Mouse (Mus musculus) heart, embryonic 13.5 days (tissue): ENCODE data around the gene Map2k6. TPM values are rescaled to one million over a fixed set of nuclear protein-coding genes. Genes with fewer than 3 reads are reported as not detected.
"Not testable (repeated sequence)": the region's sequence is repeated elsewhere in the genome, so short reads cannot be mapped to it uniquely, and the experiment has no call there.

Experiments
- ATAC-seq: fragments of 200-750 bp; cut with Nextera tagmentation; 2 replicates; pipeline ENCODE4 v1.8.0; 2017; ENCODE audit warnings: moderate TSS enrichment; ENCODE audit not compliant: insufficient number of reproducible peaks, low FRiP score, low TSS enrichment; ENCODE audit errors: extremely low read depth
- H3K27ac ChIP-seq: fragments of 300-500 bp; sonication (generic); replicated peaks from 2 replicates; pipeline ENCODE4 v1.5.1; 2015; ENCODE audit warnings: moderate library complexity, mild to moderate bottlenecking, inconsistent platforms
- H3K27me3 ChIP-seq: fragments of 300-500 bp; sonication (generic); replicated peaks from 2 replicates; pipeline ENCODE4 v1.6.1; 2015; ENCODE audit warnings: mild to moderate bottlenecking, inconsistent platforms
- H3K36me3 ChIP-seq: fragments of 300-500 bp; sonication (generic); 2 replicates; pipeline ENCODE4 v1.6.1; 2015; ENCODE audit warnings: mild to moderate bottlenecking, inconsistent platforms
- H3K4me1 ChIP-seq: fragments of 300-500 bp; sonication (generic); 2 replicates; pipeline ENCODE4 v1.6.1; 2015; ENCODE audit warnings: inconsistent platforms
- H3K4me2 ChIP-seq: fragments of 300-500 bp; sonication (generic); 2 replicates; pipeline ENCODE4 v1.6.1; 2015; ENCODE audit warnings: inconsistent platforms, mild to moderate bottlenecking, moderate library complexity
- H3K4me3 ChIP-seq: fragments of 300-500 bp; sonication (generic); 2 replicates; pipeline ENCODE4 v1.5.1; 2015; ENCODE audit warnings: moderate library complexity, mild to moderate bottlenecking, inconsistent platforms
- H3K9ac ChIP-seq: fragments of 300-500 bp; sonication (generic); 2 replicates; pipeline ENCODE4 v1.6.1; 2015; ENCODE audit warnings: inconsistent platforms, mild to moderate bottlenecking, moderate library complexity
- H3K9me3 ChIP-seq: fragments of 300-500 bp; sonication (generic); 2 replicates; pipeline ENCODE4 v1.6.1; 2016; ENCODE audit warnings: inconsistent platforms
- WGBS: fragments of 180-500 bp; shearing (Covaris S2); methylation state at CpG from one replicate; pipeline ENCODE4 v1.1.7; 2015; ENCODE audit warnings: mixed read lengths; 5-methylcytosine and 5-hydroxymethylcytosine counted together
- polyA plus RNA-seq: library from polyadenylated mRNA; unstranded; fragments of >200 nt; fragmentation: Nextera tagmentation; extraction: Ambion mirVana; gene quantifications from 2 replicates; pipeline ENCODE4 v1.2.1, GENCODE M21; 2015

Map2k6 gene
- 13.6 and 14.4 TPM in 2 replicates for polyA plus RNA-seq

DNA sequence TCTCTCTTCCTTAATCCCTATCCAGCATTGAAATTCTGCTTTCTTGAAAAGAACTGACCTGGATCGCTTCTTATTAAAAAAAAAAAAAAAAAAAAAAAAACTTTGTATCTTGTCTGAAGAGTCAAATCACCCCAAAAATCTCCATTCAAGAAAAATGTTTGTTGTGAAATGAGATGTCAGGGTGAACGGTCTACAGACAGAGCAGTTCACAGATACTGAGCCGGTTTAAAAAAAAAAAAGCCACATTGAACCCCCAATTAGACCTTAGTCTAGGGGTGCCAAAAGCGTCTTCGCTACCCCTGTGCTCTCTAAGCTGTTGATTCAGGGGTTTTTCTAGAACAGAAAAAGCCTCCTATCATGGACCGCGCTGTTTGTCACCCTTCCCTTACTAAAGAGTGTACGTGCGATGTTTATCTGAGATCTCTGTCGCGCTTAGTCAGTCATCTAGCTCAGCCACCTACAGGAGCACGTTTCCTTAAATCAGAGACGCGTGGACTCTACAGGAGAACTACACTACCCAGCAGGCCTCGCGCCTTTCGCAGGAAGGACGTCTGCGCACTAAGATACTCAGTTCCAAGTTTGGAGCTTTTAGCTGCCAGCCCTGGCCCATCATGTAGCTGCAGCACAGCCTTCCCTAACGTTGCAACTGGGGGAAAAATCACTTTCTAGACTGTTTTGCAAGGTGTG is at the start of gene Map2k6:
Gene Map2k6 (plus strand): TSS at position 570 of the 687 bp plus-strand sequence.
- Histone ChIP-seq H3K4me1 (peaks cover 41% of the 10 kb centered on the region), H3K4me3 (peak within 1 kb of the TSS; percentile 63), H3K27ac (peak within 1 kb of the TSS; percentile 50; the same call in 1 of the 2 replicates), H3K36me3 (no peaks in the 10 kb centered on the region), H3K9me3 (no peaks in the 10 kb centered on the region), H3K4me2 (peak within 1 kb of the TSS; percentile 73), H3K27me3 (0 out of 2 replicates have a peak, but pooled peaks cover 8% of the 10 kb centered on the region), H3K9ac (peak within 1 kb of the TSS; percentile 76)
- peak; percentile 14; the same call in 1 of the 2 replicates for ATAC-seq
- WGBS, result 7% methylated on average over 20 of the region's 20 CpGs

DNA sequence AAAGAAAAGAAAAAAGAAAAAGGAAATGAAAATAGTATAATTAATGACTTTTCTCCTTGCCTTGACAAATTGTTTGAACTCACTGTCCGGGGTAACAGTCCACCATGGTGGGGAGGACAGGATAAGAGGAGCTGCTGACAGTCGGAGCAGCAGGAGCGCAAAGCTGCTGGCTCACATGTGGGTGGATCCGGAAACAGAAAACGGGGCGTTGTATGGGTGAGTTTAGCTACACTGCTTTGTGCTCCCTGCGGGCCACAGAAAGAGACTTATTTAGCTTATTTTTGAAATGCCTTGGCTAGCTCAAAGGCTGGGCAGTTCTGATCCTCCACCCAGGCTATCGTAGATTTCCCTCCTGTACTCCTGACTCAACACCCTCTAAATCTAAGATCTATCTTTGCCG is 44.7 kb upstream of the Map2k6 start:
- no peaks in the 10 kb centered on the region for H3K27me3 ChIP-seq
- ATAC-seq, result no peak
- H3K27ac ChIP-seq, result no peak overlapping the region
- no peaks in the 10 kb centered on the region for H3K4me1 ChIP-seq
- 68% methylated on average over 9 of the region's 9 CpGs for WGBS
- H3K36me3 ChIP-seq, result no peaks in the 10 kb centered on the region
- H3K4me3 ChIP-seq, result no peak overlapping the region
- no peak overlapping the region for H3K9ac ChIP-seq
- H3K9me3 ChIP-seq, result 0 out of 2 replicates have a peak, but pooled peaks cover under 1% of the 10 kb centered on the region
- H3K4me2 ChIP-seq, result no peak overlapping the region

DNA sequence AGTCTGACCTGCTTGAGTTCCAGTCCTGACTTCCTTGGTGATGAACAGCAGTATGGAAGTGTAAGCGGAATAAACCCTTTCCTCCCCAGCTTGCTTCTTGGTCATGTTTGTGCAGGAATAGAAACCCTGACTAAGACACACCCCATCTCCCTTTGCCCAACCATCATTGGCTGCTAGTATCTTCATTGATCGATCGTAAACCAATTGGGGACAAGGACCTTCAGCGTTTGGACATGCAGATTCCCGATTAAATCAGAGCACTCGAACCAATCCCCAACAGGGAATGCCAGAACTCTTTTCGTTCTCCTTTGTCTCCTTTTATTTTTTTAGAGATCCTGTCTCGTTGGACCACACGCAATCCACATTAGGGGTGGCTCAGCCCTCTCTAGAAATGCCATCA is 43.8 kb upstream of the Map2k6 start:
- not testable (repeated sequence) for H3K27ac ChIP-seq, H3K4me2 ChIP-seq, H3K9ac ChIP-seq, ATAC-seq, H3K27me3 ChIP-seq, H3K9me3 ChIP-seq, H3K36me3 ChIP-seq, H3K4me1 ChIP-seq, H3K4me3 ChIP-seq
- 69% methylated on average over 9 of the region's 9 CpGs for WGBS

DNA sequence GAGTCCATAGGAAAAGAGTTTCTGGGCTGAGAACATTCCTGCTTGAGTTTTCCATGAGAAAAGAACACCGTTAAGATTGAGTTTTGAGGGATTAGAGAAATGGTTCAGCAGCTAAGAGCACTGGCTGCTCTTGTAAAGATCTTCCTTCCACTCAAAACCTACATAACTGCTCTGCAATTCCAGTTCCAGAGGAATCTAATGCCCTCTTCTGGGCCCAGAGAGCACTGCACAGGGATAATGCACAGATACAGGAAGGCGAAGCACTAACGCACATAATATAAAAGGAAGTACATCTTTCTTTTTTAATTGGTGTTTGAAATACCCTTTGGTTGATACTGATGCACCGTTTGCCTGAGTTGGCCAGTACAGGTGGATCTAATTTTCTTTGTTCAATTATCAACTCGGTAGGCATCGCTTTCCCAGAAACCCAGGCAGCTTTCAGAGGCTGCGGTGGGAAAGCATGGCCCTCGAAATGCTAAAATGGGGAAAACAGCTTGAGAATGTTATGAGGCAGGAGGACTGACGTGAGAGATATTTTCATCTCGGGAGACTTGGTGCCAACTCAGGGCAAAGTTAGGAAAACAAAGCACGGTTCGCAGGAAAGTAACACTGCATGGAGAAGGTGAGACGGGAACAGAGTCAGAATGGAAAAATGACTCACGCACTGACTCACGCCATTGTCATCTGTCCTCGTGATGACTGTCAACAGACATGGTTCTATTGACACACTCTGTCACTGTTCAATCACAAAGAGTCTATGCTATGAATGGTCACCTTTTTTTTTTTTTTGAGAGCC is 41.0 kb upstream of the Map2k6 start:
- Histone ChIP-seq H3K36me3 (no peaks in the 10 kb centered on the region), H3K4me2 (peak overlapping the region; percentile 31), H3K4me3 (no peak overlapping the region), H3K27ac (no peak overlapping the region), H3K9me3 (peaks cover 7% of the 10 kb centered on the region; the same call in 1 of the 2 replicates), H3K27me3 (no peaks in the 10 kb centered on the region), H3K4me1 (no peaks in the 10 kb centered on the region), H3K9ac (no peak overlapping the region)
- ATAC-seq, result no peak
- WGBS, result 58% methylated on average over 16 of the region's 16 CpGs

DNA sequence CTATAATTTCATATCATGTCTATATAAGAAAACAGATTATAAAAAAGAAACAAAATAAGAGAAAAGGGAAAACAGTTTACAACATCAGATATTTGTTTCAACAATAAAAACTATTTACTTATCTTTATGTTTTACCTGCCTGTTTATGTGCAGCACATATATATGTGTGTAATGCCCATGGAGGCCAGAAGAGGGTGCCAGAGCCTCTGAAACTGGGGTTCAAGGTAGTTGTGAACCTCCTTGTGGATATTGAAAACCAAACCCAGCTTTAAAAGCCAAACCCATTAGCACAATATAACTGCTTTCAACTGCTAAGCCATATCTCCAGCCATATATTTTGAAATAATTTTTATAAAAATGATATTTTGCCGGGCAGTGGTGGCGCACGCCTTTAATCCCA is 33.9 kb upstream of the Map2k6 start:
- H3K4me2 ChIP-seq, result no peak overlapping the region
- peaks cover 9% of the 10 kb centered on the region for H3K4me1 ChIP-seq
- H3K9ac ChIP-seq, result no peak overlapping the region
- no peaks in the 10 kb centered on the region for H3K36me3 ChIP-seq
- H3K4me3 ChIP-seq, result no peak overlapping the region
- WGBS, result 68% methylated on average over 3 of the region's 3 CpGs
- peaks cover under 1% of the 10 kb centered on the region; the same call in 1 of the 2 replicates for H3K9me3 ChIP-seq
- no peak for ATAC-seq
- H3K27ac ChIP-seq, result no peak overlapping the region
- no peaks in the 10 kb centered on the region for H3K27me3 ChIP-seq

DNA sequence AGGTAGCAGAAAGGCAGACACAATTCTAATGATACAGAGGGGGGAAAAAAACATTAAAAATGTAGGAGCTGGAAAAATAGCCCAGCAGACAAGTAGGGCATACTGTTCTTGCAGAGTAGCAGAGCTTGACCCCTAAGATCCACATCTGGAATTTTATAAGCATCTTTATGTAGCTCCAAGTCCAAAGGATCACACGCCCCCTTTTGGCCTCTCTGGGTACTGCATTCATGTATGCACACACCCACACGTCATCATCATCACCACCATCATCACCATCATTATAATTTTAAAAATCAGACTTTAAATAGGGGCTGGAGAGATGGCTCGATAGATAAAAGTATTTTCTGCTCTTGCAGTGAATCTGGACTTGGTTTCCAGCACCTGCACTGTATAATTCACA is 32.0 kb upstream of the Map2k6 start:
- no peak overlapping the region for H3K4me2 ChIP-seq
- H3K36me3 ChIP-seq, result no peaks in the 10 kb centered on the region
- 64% methylated on average over 3 of the region's 3 CpGs for WGBS
- H3K9me3 ChIP-seq, result no peaks in the 10 kb centered on the region
- peaks cover 9% of the 10 kb centered on the region for H3K4me1 ChIP-seq
- no peak for ATAC-seq
- no peak overlapping the region for H3K4me3 ChIP-seq
- no peak overlapping the region for H3K27ac ChIP-seq
- no peak overlapping the region for H3K9ac ChIP-seq
- H3K27me3 ChIP-seq, result no peaks in the 10 kb centered on the region

DNA sequence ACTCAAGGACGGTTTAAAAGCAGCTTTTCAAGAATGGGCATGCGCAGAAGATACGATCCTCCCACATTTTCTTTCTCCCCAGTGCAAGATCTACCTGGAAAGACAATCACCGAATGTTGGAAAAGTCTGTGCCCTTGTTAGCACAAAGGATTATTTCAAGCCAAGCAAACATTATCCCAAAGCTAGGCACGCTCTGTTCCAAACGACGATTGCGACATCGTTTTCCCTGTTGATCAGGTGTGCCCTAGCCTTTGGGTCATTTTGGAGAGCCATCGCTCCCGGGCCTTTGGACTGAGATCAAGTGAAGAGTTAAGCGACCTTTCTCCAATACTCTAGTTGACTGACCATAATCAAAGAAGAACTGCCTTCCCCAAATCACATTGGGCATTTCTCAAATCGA is 31.3 kb upstream of the Map2k6 start:
- H3K4me3 ChIP-seq, result no peak overlapping the region
- H3K27ac ChIP-seq, result no peak overlapping the region
- no peaks in the 10 kb centered on the region for H3K9me3 ChIP-seq
- H3K4me1 ChIP-seq, result peaks cover 9% of the 10 kb centered on the region
- whole genome bisulfite sequencing, result 85% methylated on average over 13 of the region's 13 CpGs
- no peak for ATAC-seq
- no peaks in the 10 kb centered on the region for H3K27me3 ChIP-seq
- no peak overlapping the region for H3K9ac ChIP-seq
- H3K4me2 ChIP-seq, result no peak overlapping the region
- no peaks in the 10 kb centered on the region for H3K36me3 ChIP-seq

DNA sequence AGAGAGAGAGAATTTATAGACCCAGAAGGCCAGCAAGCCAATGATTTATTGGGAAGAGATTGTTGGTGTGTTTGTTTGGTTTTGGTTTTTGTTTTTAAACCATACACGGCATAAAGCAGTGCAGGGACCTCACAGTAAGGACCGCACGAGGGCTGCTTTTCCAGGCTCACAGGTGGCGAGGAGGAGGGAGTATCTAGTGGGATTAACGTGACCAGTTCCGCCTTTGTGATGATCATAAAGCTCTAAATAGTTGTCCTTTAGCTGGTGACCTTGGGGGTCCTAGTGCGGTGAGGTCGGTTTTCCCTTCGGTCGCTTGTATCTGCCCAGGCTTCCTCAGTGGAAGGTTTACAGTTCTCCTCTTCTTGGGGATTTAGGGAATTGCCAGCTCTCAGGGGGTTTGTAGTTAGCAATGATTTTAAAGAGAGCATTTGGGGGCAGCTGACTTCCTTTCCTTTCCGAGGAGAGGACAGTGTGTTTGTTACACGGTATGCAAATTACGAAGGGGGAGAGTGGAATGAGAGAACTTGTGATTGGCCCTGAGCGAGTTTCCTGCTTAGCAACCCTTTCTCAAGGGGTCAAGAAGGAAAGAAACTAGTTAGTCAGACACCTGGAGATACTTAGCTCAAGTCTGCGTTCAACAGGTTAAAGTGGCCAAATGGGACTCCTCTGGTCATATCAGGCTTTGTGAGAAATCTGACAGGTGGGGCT is 29.5 kb upstream of the Map2k6 start:
- H3K36me3 ChIP-seq, result no peaks in the 10 kb centered on the region
- no peaks in the 10 kb centered on the region for H3K9me3 ChIP-seq
- H3K9ac ChIP-seq, result peak overlapping the region; percentile 45
- no peak for ATAC-seq
- H3K27ac ChIP-seq, result no peak overlapping the region; the same call in 1 of the 2 replicates
- H3K4me2 ChIP-seq, result peak overlapping the region; percentile 60
- H3K4me1 ChIP-seq, result peaks cover 9% of the 10 kb centered on the region
- H3K27me3 ChIP-seq, result no peaks in the 10 kb centered on the region
- WGBS, result 20% methylated on average over 15 of the region's 15 CpGs
- H3K4me3 ChIP-seq, result peak overlapping the region; percentile 29

DNA sequence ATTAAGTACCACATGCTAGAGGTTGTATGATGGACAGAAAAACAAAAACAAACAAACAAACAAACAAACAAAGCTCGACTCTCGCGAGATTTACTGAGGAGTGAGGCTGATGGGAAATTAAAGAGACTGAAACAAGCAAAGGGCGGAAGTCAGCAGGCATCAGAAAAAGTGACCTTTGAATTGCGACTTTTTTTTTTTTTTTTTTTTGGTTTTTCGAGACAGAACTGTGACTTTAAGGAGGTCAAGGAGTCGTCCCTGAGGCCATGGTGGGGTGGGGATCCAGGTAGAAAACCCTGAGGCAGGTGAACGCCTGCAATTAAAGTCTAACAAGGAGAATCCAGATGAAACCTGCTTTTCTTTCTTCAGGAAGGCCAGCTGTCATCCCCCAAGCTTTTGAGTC is 27.1 kb upstream of the Map2k6 start:
- WGBS, result 57% methylated on average over 8 of the region's 8 CpGs
- no peak for ATAC-seq

DNA sequence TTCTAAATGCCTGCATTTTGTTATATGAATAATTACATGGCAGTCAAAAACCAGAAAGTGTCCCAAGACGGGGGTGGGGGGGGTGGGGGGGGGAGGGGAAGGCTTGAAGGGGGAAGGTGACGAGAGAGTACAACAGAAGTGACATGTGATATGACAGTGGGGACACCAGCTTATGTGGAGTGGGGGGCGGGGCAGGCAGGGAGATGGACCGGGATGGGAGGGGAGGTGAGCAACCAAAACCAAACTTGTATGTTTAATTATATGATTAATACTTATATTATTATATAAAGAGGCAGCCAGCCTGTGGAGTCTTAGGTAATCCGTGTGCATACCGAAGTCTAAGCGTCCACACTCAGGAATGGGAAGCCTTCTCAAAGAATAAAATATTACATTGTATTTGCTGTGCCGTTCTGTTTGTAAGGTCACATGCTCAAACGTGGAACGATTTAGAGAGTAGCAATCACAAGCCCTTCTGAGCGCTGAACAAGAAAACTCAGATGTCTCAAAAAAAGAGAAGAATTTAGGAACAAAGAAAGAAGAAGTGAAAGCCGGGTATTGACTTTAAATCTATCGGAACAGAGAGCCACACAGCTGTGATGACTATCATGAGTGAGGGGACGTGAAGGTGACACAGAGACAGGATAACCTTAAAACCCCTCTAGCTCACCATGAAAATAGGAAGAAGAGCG is 26.5 kb upstream of the Map2k6 start:
- H3K9ac ChIP-seq, result no peak overlapping the region
- H3K4me1 ChIP-seq, result peaks cover 9% of the 10 kb centered on the region
- no peaks in the 10 kb centered on the region for H3K36me3 ChIP-seq
- no peaks in the 10 kb centered on the region for H3K9me3 ChIP-seq
- WGBS, result 66% methylated on average over 15 of the region's 15 CpGs
- no peak overlapping the region for H3K4me3 ChIP-seq
- H3K4me2 ChIP-seq, result no peak overlapping the region
- ATAC-seq, result no peak
- H3K27me3 ChIP-seq, result no peaks in the 10 kb centered on the region
- no peak overlapping the region for H3K27ac ChIP-seq

More for the DNA sequence above, 27.1 kb upstream of the Map2k6 start:
- no peaks in the 10 kb centered on the region for H3K27me3 ChIP-seq
- H3K27ac ChIP-seq, result no peak overlapping the region
- H3K4me1 ChIP-seq, result peaks cover 9% of the 10 kb centered on the region
- no peaks in the 10 kb centered on the region for H3K36me3 ChIP-seq
- H3K4me2 ChIP-seq, result no peak overlapping the region
- no peaks in the 10 kb centered on the region for H3K9me3 ChIP-seq
- H3K4me3 ChIP-seq, result no peak overlapping the region
- H3K9ac ChIP-seq, result no peak overlapping the region

DNA sequence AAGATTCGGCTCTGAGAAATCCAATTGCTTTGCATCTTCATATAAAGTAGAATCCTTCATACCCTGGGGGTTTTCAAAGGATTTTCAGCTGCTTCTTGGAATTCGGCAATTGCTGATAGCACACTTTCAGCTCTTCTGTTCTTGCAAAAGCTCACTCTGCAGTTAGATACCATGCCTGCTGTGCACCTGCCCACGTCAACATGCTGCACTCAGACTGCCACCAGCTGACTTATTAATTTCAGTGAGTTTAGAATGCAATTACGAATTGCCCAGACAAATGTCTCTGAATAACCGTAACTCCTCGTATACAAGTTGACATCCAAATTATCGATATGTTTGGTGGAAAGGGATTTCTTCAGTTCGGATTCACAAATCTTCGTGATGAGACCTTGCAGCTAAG is 24.9 kb upstream of the Map2k6 start:
- Histone ChIP-seq H3K27me3 (no peaks in the 10 kb centered on the region), H3K4me1 (peaks cover 7% of the 10 kb centered on the region), H3K9me3 (no peaks in the 10 kb centered on the region), H3K4me3 (no peak overlapping the region), H3K36me3 (no peaks in the 10 kb centered on the region), H3K9ac (no peak overlapping the region), H3K4me2 (no peak overlapping the region), H3K27ac (no peak overlapping the region)
- ATAC-seq, result no peak
- 81% methylated on average over 9 of the region's 9 CpGs for WGBS
